In the genomic region with DNA sequence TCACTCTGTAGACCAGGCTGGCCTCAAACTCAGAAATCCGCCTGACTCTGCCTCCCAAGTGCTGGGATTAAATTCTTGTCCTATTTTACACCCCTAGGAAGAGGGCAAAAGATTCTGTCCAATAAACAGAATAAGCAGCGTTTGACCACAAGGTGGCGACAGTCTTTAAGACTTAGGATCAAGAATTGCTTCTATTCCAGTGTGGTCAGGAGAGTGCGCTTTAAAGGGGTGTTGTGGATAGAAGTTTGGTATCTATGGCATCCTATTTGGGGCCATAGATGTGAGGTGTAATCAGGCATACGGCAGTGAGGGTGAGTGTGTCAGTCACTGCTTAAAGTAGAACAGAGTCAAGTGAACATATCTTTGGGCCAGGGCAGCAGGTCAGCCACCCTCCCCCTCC, we compare ENCODE assay signal across 9 mouse cellular contexts. TPM values are rescaled to one million over a fixed set of nuclear protein-coding genes. Genes with fewer than 3 reads are reported as not detected.
DNase-seq lines count a peak whose midpoint lies in the region; ATAC-seq and TF ChIP-seq lines count a peak whose summit lies in the region.
"Had no signal": no experiment of that assay in that cellular context is flagged by ENCODE, and none has a peak within 500 bp of the region (broad histone marks: within the 10 kb centered on the region; RNA-seq: fewer than 3 reads in every experiment).

No protein-coding gene starts in this region.

- H3K27me3 ChIP-seq in kidney, adult 2 months (replicated peaks; ENCODE audit: control insufficient read depth, insufficient read depth, low read length), result no peaks in the 10 kb centered on the region
- no peaks in the 10 kb centered on the region for H3K27me3 ChIP-seq in limb, embryonic 10.5 days (ENCODE audit: low read depth, poor library complexity, severe bottlenecking)

- TF ChIP-seq CTCF in kidney, adult 2 months (conservative IDR thresholded peaks at IDR 0.05; ENCODE audit: insufficient read depth, insufficient read length, low read depth, low read length), result peak; percentile 25; the same call in 1 of the 2 replicates

- TF ChIP-seq POLR2A in kidney, adult 2 months (IDR thresholded peaks at IDR 0.05; ENCODE audit: low read depth, low read length), result no peak

- H3K4me1 ChIP-seq in kidney, adult 2 months (ENCODE audit: control insufficient read depth, insufficient read depth, low read length), result no peaks in the 10 kb centered on the region; the same call in 1 of the 2 replicates
- no peaks in the 10 kb centered on the region for H3K4me1 ChIP-seq in limb, embryonic 10.5 days

- peak; percentile 69; the same call in 1 of the 2 replicates for ATAC-seq in neutrophil, adult 5-6 weeks (ENCODE audit: extremely low read depth, insufficient number of reproducible peaks, low FRiP score, poor library complexity, severe bottlenecking)

- no peaks in the 10 kb centered on the region for H3K36me3 ChIP-seq in kidney, adult 2 months (ENCODE audit: control insufficient read depth, insufficient read depth, low read length)
- no peaks in the 10 kb centered on the region for H3K36me3 ChIP-seq in limb, embryonic 10.5 days

- H3K9me3 ChIP-seq in limb, embryonic 10.5 days (replicated peaks), result no peaks in the 10 kb centered on the region

- H3K27ac ChIP-seq in kidney, adult 2 months (ENCODE audit: insufficient read depth, low read depth, low read length), result no peak overlapping the region
- no peak overlapping the region for H3K27ac ChIP-seq in limb, embryonic 10.5 days

- H3K4me3 ChIP-seq in kidney, adult 2 months (ENCODE audit: insufficient read depth, low read depth, low read length), result no peak overlapping the region
- no peak overlapping the region for H3K4me3 ChIP-seq in limb, embryonic 10.5 days

- DNase-seq in CD4-positive helper T cell, adult 2 months (ENCODE audit: low read depth, low spot score), result peak; percentile 67
- DNase-seq in T-cell, adult 2 months (ENCODE audit: low spot score), result peak; percentile 50
- DNase-seq in cerebellum, postnatal 14 days, result peak; percentile 82 to 90
- peak; percentile 38 to 39 for DNase-seq in gastrocnemius, adult 8-10 months (ENCODE audit: low spot score in 2 of 2)
- DNase-seq in kidney, adult 2 months, result peak; percentile 80
- peak; percentile 65 for DNase-seq in limb, embryonic 10.5 days (ENCODE audit: low spot score)
- DNase-seq in thymus, postnatal 10 days (ENCODE audit: low spot score in 2 of 2), result peak; percentile 25 to 68

- WGBS in kidney, adult 2 months, result 21% methylated on average over 5 of the region's 5 CpGs
- 29% methylated on average over 5 of the region's 5 CpGs for WGBS in limb, embryonic 10.5 days

RNA-seq across cellular contexts. Expression of gene Gm17364, which starts 9.5 kb away (rescaled TPM):
- not detected for total RNA-seq in gastrocnemius, adult 8-10 months (2022)
- polyA plus RNA-seq in kidney, adult 2 months (2012; rRNA removed), result not detected in 2 replicates
- not detected in 2 replicates for polyA plus RNA-seq in limb, embryonic 10.5 days (2016; fragmentation: Nextera tagmentation; extraction: Ambion mirVana)
- not detected in 2 replicates for total RNA-seq in neutrophil, adult 5-6 weeks (2017)
- polyA plus RNA-seq: gonadal fat pad, adult 2 months had no signal

RNA-seq across cellular contexts. Expression of gene Smim13, which starts 33.6 kb away (rescaled TPM):
- total RNA-seq in gastrocnemius, adult 8-10 months (2022), result 10 to 100 TPM; 37.3 to 49.1 (median 39.6) TPM
- polyA plus RNA-seq in kidney, adult 2 months (2012; rRNA removed), result 3.0 and 3.7 TPM in 2 replicates
- polyA plus RNA-seq in limb, embryonic 10.5 days (2016; fragmentation: Nextera tagmentation; extraction: Ambion mirVana), result 11.6 and 11.8 TPM in 2 replicates
- total RNA-seq in neutrophil, adult 5-6 weeks (2017), result 5.4 and 6.3 TPM in 2 replicates
